Mouse (Mus musculus) retina, postnatal 1 day (tissue): ENCODE results near the gene Gm10961.

Experiments
- DNase-seq: peaks from one replicate; pipeline ENCODE4 v3.0.0-alpha.2; 2012

The Gm10961 gene

DNA sequence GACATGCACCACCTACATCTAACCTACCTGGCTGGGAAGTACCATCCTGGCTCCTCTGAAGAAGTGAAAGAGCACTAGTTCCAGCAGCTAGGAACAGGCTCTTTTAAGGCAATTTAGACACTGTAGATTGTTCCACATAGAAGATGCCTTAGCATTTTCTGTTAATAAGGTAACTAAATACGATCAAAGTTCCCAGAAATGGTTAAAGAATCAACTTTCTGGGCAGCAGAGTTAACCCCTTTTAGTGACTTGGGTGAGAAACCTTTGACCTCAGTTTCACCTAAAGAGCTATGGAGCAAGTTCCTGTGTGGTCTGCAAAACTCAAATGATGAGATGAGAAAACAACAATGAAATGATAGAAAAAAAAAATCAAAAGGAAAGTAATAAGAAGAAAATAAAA lies 33.5 kb downstream of the Gm10961 start:
- no peak for DNase-seq

DNA sequence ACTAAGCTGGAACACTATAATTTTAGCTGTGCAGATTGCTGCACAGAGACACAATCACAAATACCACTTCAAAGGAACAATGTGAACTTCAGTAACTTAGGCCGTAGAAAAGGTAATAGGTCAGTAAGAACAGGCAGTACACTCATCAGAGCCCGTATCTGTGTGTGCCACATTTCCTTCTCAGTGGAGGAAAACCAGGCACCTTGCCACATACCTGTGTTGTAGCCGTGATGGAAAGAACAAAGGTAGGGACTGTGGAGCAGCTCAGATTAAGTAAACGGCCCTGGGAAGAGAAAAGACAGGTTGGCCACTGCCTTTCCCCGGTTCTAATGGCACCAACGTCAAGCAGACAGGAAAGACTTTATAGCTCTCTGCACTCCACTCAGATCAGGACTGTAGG lies 36.3 kb downstream of the Gm10961 start:
- DNase-seq, result no peak

DNA sequence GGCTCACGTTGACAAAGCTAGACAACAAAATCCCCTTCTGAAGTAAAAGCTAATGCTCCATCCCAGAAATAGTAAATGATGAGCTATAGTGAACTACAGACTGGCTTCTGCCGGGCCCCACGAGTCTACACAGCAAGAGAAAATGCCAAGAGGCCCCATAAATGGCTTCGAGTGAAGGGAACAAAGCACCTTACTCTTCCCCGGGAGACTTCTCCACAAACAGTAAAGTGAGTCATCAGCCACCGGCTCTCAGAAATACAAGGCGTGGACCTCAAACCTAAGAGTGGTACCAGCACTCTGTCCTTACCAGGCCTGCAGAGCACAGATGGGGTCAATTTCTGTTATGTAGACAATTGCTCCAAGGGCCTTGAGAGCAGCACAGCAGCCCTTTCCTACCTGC lies 37.7 kb downstream of the Gm10961 start:
- DNase-seq, result no peak

- DNase-seq, result no peak
Measured at GRCm38 (mm10) chr3:107670500-107670899, 39.4 kb downstream of the Gm10961 start.

DNA sequence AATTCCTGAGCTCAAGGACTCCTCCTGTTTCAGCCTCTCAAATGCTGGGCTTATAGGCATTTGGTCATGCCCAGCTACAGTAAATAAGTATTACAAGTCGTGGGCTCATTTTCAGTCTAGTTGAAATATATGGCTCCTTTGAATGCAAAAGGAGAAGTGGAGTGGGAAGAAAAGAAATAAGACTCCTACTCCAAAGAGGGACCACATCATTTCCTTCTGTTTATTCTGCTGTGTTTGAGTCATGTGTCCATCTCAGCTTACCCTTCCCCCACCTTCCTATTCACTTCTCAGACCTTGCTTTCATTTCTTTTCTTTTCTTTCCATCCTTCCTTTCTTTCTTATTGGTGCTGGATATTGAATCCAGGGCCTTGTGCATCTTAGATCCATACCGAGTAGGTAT lies 40.4 kb downstream of the Gm10961 start:
- DNase-seq, result no peak

GRCm38 (mm10) chr3:107680790-107681576 lies 49.9 kb downstream of the Gm10961 start:
- DNase-seq, result peak; percentile 54
